Mouse (Mus musculus): Measurements from ENCODE around the gene Esp6. TPM values are rescaled to one million over a fixed set of nuclear protein-coding genes. Genes with fewer than 3 reads are reported as not detected.
"Not testable (repeated sequence)": the region's sequence is repeated elsewhere in the genome, so short reads cannot be mapped to it uniquely, and the experiment has no call there.

Esp6 gene
- polyA plus RNA-seq (2014; fragmentation: Nextera tagmentation; extraction: Ambion mirVana), result not detected in 2 replicates

DNA sequence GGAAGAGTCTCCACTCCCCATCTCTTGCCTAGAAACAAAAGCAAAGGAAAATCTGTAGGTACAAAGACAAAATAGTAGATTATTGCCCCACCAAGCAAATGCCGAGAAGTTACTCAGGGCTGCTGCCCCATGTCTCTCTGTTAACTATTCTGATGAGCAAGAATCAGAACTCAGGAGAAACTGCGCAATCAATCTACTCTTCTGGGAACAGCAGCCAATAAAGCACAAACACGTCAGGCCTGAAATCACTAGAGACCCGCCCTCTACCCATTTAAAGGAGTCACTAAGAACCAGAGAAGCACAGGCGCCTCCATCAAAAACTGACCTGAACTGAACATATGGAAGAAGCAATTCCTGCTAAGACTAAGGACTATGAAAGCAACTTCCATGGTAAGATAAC lies at the start of gene Esp6:
Gene Esp6, plus strand, starts transcription at position 301 of the 400 bp plus-strand sequence.
- 90% methylated on average over 5 of the region's 5 CpGs for WGBS
- DNase-seq (ENCODE audit: low spot score) (no peak), ATAC-seq (replicated peaks; ENCODE audit: low FRiP score) (no peak)
- no peak within 1 kb of the TSS for H3K9ac ChIP-seq (ENCODE audit: low read length)
- H3K4me2 ChIP-seq (ENCODE audit: low read depth, low read length, severe bottlenecking), result no peak within 1 kb of the TSS
- no peaks in the 10 kb centered on the region for H3K27me3 ChIP-seq (ENCODE audit: control insufficient read depth, insufficient read depth, low read length)
- no peak within 1 kb of the TSS for H3K4me3 ChIP-seq (ENCODE audit: low read depth, low read length)
- no peaks in the 10 kb centered on the region for H3K9me3 ChIP-seq (ENCODE audit: control insufficient read depth, low read length)
- no peaks in the 10 kb centered on the region for H3K36me3 ChIP-seq (ENCODE audit: control insufficient read depth, insufficient read depth, low read length)
- no peak within 1 kb of the TSS for H3K27ac ChIP-seq (ENCODE audit: low read depth, low read length)
- no peaks in the 10 kb centered on the region for H3K4me1 ChIP-seq (replicated peaks; ENCODE audit: control insufficient read depth, insufficient read depth, low read length)

DNA sequence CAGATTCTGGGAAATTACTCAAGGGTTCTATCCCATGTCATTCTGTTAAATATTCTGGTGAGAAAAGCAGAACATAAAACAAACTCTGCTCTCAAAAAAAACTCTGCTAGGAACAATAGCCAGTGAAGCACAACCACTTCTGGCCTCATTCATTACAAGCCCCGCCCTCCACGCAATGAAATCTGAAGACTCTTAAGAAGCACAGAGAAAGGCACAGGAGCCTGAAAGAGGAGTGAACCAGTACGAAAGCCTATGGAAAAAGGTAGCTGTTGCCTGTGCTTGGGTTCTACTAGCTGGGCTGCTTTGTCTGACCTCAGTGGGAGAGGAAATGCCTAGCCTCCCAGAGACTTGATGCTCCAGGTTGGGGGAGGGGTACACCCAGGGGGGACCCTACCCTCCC lies 41.5 kb upstream of the Esp6 start, which contains the start of gene Esp8:
Gene Esp8, plus strand, starts transcription at position 205 of the 400 bp plus-strand sequence.
- peak; percentile 60; the same call in 1 of the 2 replicates for ATAC-seq (replicated peaks; ENCODE audit: low FRiP score)
- 36% methylated on average over 3 of the region's 3 CpGs for WGBS
- no peak for DNase-seq (ENCODE audit: low spot score)

DNA sequence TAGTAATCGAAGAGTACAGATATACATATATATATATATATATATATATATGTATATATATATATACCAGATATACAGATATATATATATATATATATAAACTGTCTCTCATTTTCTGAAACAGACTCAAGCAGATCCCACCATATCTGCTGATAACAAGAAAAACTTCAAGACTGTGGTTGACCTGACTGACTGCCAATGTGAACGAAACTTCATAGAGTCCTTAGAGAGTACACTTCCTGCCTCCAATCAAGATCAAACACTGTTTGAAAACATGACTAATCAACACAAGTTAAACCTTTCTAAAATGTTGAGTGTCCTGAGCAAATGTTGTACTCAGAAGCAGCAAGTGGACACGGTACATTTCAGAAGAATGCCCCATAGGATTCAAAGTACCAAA lies 31.5 kb upstream of the Esp6 start:
- no peaks in the 10 kb centered on the region for H3K27me3 ChIP-seq (ENCODE audit: control insufficient read depth, insufficient read depth, low read length)
- 67% methylated on average over 3 of the region's 3 CpGs for WGBS
- H3K9ac ChIP-seq (ENCODE audit: low read length), result no peak overlapping the region
- no peak overlapping the region for H3K4me3 ChIP-seq (ENCODE audit: low read depth, low read length)
- DNase-seq (ENCODE audit: low spot score), result no peak
- no peaks in the 10 kb centered on the region for H3K9me3 ChIP-seq (ENCODE audit: control insufficient read depth, low read length)
- no peak overlapping the region for H3K4me2 ChIP-seq (ENCODE audit: low read depth, low read length, severe bottlenecking)
- no peak overlapping the region for H3K27ac ChIP-seq (ENCODE audit: low read depth, low read length)
- no peak for ATAC-seq (replicated peaks; ENCODE audit: low FRiP score)
- no peaks in the 10 kb centered on the region for H3K36me3 ChIP-seq (ENCODE audit: control insufficient read depth, insufficient read depth, low read length)
- H3K4me1 ChIP-seq (replicated peaks; ENCODE audit: control insufficient read depth, insufficient read depth, low read length), result no peaks in the 10 kb centered on the region

More for the DNA sequence above, 41.5 kb upstream of the Esp6 start, which contains the start of gene Esp8:
- no peak within 1 kb of the TSS for H3K4me2 ChIP-seq (ENCODE audit: low read depth, low read length, severe bottlenecking)
- H3K36me3 ChIP-seq (ENCODE audit: control insufficient read depth, insufficient read depth, low read length), result no peaks in the 10 kb centered on the region
- H3K4me1 ChIP-seq (replicated peaks; ENCODE audit: control insufficient read depth, insufficient read depth, low read length), result no peaks in the 10 kb centered on the region
- H3K9me3 ChIP-seq (ENCODE audit: control insufficient read depth, low read length), result no peaks in the 10 kb centered on the region
- no peaks in the 10 kb centered on the region for H3K27me3 ChIP-seq (ENCODE audit: control insufficient read depth, insufficient read depth, low read length)
- H3K27ac ChIP-seq (ENCODE audit: low read depth, low read length), result no peak within 1 kb of the TSS
- H3K4me3 ChIP-seq (ENCODE audit: low read depth, low read length), result no peak within 1 kb of the TSS
- H3K9ac ChIP-seq (ENCODE audit: low read length), result no peak within 1 kb of the TSS

DNA sequence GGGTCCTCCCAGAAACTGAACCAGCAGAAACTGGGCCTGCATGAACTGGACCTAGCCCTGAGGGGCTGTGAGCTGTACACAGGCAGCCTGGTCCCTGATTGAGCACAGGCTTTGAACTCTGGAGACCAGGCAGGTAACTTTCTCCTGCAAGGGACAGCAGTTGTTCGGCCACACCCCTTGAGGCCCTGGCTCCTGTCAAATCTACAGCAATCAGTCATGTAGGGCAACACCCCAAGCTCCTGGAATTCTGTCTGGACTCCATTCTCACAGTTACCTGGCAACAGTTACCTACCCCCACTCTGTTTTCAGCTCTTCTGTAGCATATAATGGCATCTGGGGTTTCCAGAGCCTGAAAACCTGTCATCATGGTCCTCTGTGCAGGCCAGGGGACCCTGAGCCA lies 30.2 kb upstream of the Esp6 start:
- WGBS, result 94% methylated on average over 1 of the region's 1 CpGs
- no peak overlapping the region for H3K27ac ChIP-seq (ENCODE audit: low read depth, low read length)
- H3K27me3 ChIP-seq (ENCODE audit: control insufficient read depth, insufficient read depth, low read length), result no peaks in the 10 kb centered on the region
- ATAC-seq (replicated peaks; ENCODE audit: low FRiP score) (no peak), DNase-seq (ENCODE audit: low spot score) (no peak)
- no peak overlapping the region for H3K4me3 ChIP-seq (ENCODE audit: low read depth, low read length)
- no peak overlapping the region for H3K4me2 ChIP-seq (ENCODE audit: low read depth, low read length, severe bottlenecking)
- H3K9me3 ChIP-seq (ENCODE audit: control insufficient read depth, low read length), result no peaks in the 10 kb centered on the region
- no peaks in the 10 kb centered on the region for H3K36me3 ChIP-seq (ENCODE audit: control insufficient read depth, insufficient read depth, low read length)
- H3K9ac ChIP-seq (ENCODE audit: low read length), result no peak overlapping the region
- no peaks in the 10 kb centered on the region for H3K4me1 ChIP-seq (replicated peaks; ENCODE audit: control insufficient read depth, insufficient read depth, low read length)

DNA sequence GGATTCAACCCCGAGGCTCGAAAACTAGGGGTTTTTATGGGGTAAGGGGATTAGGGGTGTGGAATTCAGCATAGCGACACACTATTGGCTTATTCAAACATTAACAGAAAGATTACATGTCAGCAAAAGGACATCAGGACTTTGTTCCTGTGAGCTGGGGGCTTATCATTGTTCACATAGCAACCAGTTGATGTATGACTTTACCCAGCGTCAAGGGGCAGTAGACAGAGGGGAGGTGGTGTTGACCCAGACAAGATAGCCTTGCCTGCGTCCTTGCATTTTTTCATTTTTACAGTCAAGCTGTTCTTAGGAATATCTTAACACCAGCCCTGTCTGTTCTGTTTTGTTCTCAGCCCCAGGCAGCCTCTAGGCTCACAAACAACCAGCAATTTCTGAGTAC lies 14.3 kb upstream of the Esp6 start:
- WGBS, result 91% methylated on average over 5 of the region's 5 CpGs

DNA sequence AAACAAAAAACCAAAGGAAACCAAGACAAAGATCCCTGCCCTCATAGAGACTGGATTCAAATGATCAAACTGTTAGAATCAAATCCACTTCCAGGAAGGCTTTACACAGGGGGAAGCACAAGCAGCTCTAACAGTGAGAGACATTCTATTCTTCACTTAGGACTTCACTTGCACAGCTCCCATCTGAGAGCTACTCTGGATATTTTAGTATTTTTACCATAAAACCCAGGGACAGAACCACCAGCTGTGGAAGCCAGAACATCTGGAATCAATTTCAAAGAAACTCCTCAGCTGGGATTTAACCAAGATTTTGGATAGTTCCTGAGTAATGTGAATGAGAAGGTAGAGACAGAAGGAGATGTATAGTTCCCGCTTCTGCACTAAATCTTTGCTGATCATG lies 7.8 kb upstream of the Esp6 start:
- no peak for DNase-seq (ENCODE audit: low spot score)
- no peaks in the 10 kb centered on the region for H3K36me3 ChIP-seq (ENCODE audit: control insufficient read depth, insufficient read depth, low read length)
- H3K4me3 ChIP-seq (ENCODE audit: low read depth, low read length), result no peak overlapping the region
- no peak overlapping the region for H3K4me2 ChIP-seq (ENCODE audit: low read depth, low read length, severe bottlenecking)
- H3K27ac ChIP-seq (ENCODE audit: low read depth, low read length), result no peak overlapping the region
- H3K9ac ChIP-seq (ENCODE audit: low read length), result no peak overlapping the region
- H3K27me3 ChIP-seq (ENCODE audit: control insufficient read depth, insufficient read depth, low read length), result no peaks in the 10 kb centered on the region
- no peak for ATAC-seq (replicated peaks; ENCODE audit: low FRiP score)
- H3K4me1 ChIP-seq (replicated peaks; ENCODE audit: control insufficient read depth, insufficient read depth, low read length), result no peaks in the 10 kb centered on the region
- H3K9me3 ChIP-seq (ENCODE audit: control insufficient read depth, low read length), result no peaks in the 10 kb centered on the region
- WGBS, result 83% methylated on average over 1 of the region's 1 CpGs

More for the DNA sequence above, 14.3 kb upstream of the Esp6 start:
- not testable (repeated sequence) for H3K9me3 ChIP-seq (ENCODE audit: control insufficient read depth, low read length); H3K27me3 ChIP-seq (ENCODE audit: control insufficient read depth, insufficient read depth, low read length); H3K9ac ChIP-seq (ENCODE audit: low read length); H3K4me1 ChIP-seq (replicated peaks; ENCODE audit: control insufficient read depth, insufficient read depth, low read length); H3K4me2 ChIP-seq (ENCODE audit: low read depth, low read length, severe bottlenecking); H3K4me3 ChIP-seq (ENCODE audit: low read depth, low read length); H3K27ac ChIP-seq (ENCODE audit: low read depth, low read length); H3K36me3 ChIP-seq (ENCODE audit: control insufficient read depth, insufficient read depth, low read length); ATAC-seq (replicated peaks; ENCODE audit: low FRiP score); DNase-seq (ENCODE audit: low spot score)

DNA sequence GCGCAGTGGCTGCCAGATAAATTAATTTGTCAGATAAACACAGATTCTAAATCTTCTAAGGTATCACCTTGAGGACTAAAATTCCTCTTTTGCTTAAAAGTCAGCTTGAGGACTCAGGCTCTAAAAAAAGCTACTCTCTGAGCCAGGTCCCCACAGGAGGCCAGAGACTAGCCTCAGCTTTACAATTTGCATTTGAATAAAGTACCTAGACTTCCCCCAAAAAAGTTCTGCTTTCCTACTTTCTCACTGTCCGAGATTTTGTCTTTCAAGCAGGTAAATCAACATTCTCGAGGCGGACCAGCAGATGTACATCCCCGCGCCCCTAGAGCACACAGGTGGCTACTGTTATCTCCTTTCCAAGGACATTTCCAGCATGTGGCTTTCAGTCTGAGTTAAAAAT lies 22.6 kb downstream of the Esp6 start:
- not testable (repeated sequence) for H3K27ac ChIP-seq (ENCODE audit: low read depth, low read length); H3K9ac ChIP-seq (ENCODE audit: low read length); H3K36me3 ChIP-seq (ENCODE audit: control insufficient read depth, insufficient read depth, low read length); DNase-seq (ENCODE audit: low spot score); H3K4me2 ChIP-seq (ENCODE audit: low read depth, low read length, severe bottlenecking); H3K4me3 ChIP-seq (ENCODE audit: low read depth, low read length); H3K9me3 ChIP-seq (ENCODE audit: control insufficient read depth, low read length); H3K27me3 ChIP-seq (ENCODE audit: control insufficient read depth, insufficient read depth, low read length); ATAC-seq (replicated peaks; ENCODE audit: low FRiP score); H3K4me1 ChIP-seq (replicated peaks; ENCODE audit: control insufficient read depth, insufficient read depth, low read length)
- 37% methylated on average over 6 of the region's 6 CpGs for WGBS

DNA sequence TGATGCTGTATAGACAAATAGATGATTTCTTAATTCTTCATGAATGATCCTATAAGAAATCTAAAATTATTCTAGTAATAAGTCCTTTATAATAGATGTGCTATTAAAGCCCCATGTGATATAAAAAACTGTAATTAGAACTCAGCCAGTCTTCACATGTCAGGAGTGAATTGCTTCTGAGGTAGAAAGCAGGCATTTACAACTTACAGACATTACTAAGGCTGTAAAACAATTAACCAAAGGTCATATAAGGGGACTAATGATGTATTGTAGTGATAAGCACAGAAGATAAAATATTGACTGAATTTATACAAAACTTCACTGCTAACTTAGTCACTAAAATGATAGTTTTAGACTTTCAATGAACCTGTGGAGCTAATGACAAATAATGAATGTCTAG lies 30.0 kb downstream of the Esp6 start:
- DNase-seq (ENCODE audit: low spot score) (no peak), ATAC-seq (replicated peaks; ENCODE audit: low FRiP score) (no peak)
- Histone ChIP-seq H3K9me3 (ENCODE audit: control insufficient read depth, low read length) (no peaks in the 10 kb centered on the region), H3K4me1 (replicated peaks; ENCODE audit: control insufficient read depth, insufficient read depth, low read length) (no peaks in the 10 kb centered on the region), H3K36me3 (ENCODE audit: control insufficient read depth, insufficient read depth, low read length) (no peaks in the 10 kb centered on the region), H3K4me3 (ENCODE audit: low read depth, low read length) (no peak overlapping the region), H3K4me2 (ENCODE audit: low read depth, low read length, severe bottlenecking) (no peak overlapping the region), H3K27ac (ENCODE audit: low read depth, low read length) (no peak overlapping the region), H3K27me3 (ENCODE audit: control insufficient read depth, insufficient read depth, low read length) (no peaks in the 10 kb centered on the region), H3K9ac (ENCODE audit: low read length) (no peak overlapping the region)

DNA sequence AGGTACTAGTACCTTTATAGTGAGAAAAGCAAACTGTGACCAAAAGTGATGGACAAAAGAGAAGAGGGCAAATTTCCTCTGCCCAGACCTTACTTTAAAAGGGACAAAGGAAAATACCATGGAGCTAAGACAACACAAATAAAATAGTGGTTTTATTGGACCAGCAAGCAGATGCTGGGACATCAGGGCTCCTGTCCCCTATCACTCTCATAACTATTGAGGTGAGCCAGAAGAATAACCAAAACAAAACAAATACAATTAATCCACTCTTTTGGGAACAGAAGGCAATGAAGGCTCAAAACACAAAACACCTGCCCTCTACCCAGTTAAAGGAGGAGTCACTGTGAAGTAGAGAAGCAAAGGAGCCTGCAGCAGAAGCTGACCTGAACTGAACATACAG lies 37.0 kb downstream of the Esp6 start, which contains the start of gene Esp4:
Gene Esp4, plus strand, starts transcription at position 301 of the 400 bp plus-strand sequence.
- Histone ChIP-seq H3K36me3 (ENCODE audit: control insufficient read depth, insufficient read depth, low read length) (no peaks in the 10 kb centered on the region), H3K4me1 (replicated peaks; ENCODE audit: control insufficient read depth, insufficient read depth, low read length) (no peaks in the 10 kb centered on the region), H3K9me3 (ENCODE audit: control insufficient read depth, low read length) (no peaks in the 10 kb centered on the region), H3K4me3 (ENCODE audit: low read depth, low read length) (no peak within 1 kb of the TSS), H3K9ac (ENCODE audit: low read length) (no peak within 1 kb of the TSS), H3K27ac (ENCODE audit: low read depth, low read length) (no peak within 1 kb of the TSS), H3K4me2 (ENCODE audit: low read depth, low read length, severe bottlenecking) (no peak within 1 kb of the TSS), H3K27me3 (ENCODE audit: control insufficient read depth, insufficient read depth, low read length) (no peaks in the 10 kb centered on the region)
- no peak for DNase-seq (ENCODE audit: low spot score)
- no peak for ATAC-seq (replicated peaks; ENCODE audit: low FRiP score)
